Mouse (Mus musculus): Measurements from ENCODE around the gene Kat5. TPM values are rescaled to one million over a fixed set of nuclear protein-coding genes. Genes with fewer than 3 reads are reported as not detected.

The Kat5 gene
- polyA plus RNA-seq, 1 experiment from 2014 or later: 58.8 TPM

GRCm38 (mm10) chr19:5641641-5642040 is 31.6 kb upstream of the Kat5 start:
- peaks cover 33% of the 10 kb centered on the region for H3K4me1 ChIP-seq
- no peaks in the 10 kb centered on the region for H3K27me3 ChIP-seq
- H3K4me3 ChIP-seq (replicated peaks): no peak overlapping the region
- H3K9me3 ChIP-seq (replicated peaks): no peaks in the 10 kb centered on the region
- H3K9ac ChIP-seq: no peak overlapping the region
- no peak overlapping the region for H3K4me2 ChIP-seq
- no peak for ATAC-seq (replicated peaks; ENCODE audit: low FRiP score)
- WGBS: 93% methylated on average over 8 of the region's 8 CpGs
- H3K27ac ChIP-seq: no peak overlapping the region
- peaks cover 83% of the 10 kb centered on the region for H3K36me3 ChIP-seq

GRCm38 (mm10) chr19:5641021-5641420 is 31.0 kb upstream of the Kat5 start:
- 90% methylated on average over 17 of the region's 17 CpGs for WGBS
- H3K27me3 ChIP-seq: no peaks in the 10 kb centered on the region
- no peak overlapping the region for H3K9ac ChIP-seq
- H3K4me3 ChIP-seq (replicated peaks): no peak overlapping the region
- no peak for ATAC-seq (replicated peaks; ENCODE audit: low FRiP score)
- H3K4me2 ChIP-seq: no peak overlapping the region
- H3K27ac ChIP-seq: no peak overlapping the region
- H3K4me1 ChIP-seq: peaks cover 39% of the 10 kb centered on the region
- H3K36me3 ChIP-seq: peaks cover 77% of the 10 kb centered on the region
- no peaks in the 10 kb centered on the region for H3K9me3 ChIP-seq (replicated peaks)

GRCm38 (mm10) chr19:5640339-5640738 is 30.3 kb upstream of the Kat5 start:
- Histone ChIP-seq H3K36me3 (peaks cover 70% of the 10 kb centered on the region), H3K4me2 (no peak overlapping the region), H3K9ac (no peak overlapping the region), H3K9me3 (replicated peaks) (no peaks in the 10 kb centered on the region), H3K27ac (0 out of 2 replicates have a peak overlapping the region, but pooled peaks have one; percentile 1), H3K4me1 (peaks cover 41% of the 10 kb centered on the region), H3K4me3 (replicated peaks) (no peak overlapping the region), H3K27me3 (no peaks in the 10 kb centered on the region)
- WGBS: 52% methylated on average over 9 of the region's 9 CpGs
- no peak for ATAC-seq (replicated peaks; ENCODE audit: low FRiP score)

- Histone ChIP-seq H3K9ac (peak overlapping the region; percentile 80), H3K4me1 (peaks cover 41% of the 10 kb centered on the region), H3K9me3 (replicated peaks) (no peaks in the 10 kb centered on the region), H3K4me2 (peak overlapping the region; percentile 93), H3K27ac (peak overlapping the region; percentile 93), H3K36me3 (peaks cover 52% of the 10 kb centered on the region), H3K27me3 (no peaks in the 10 kb centered on the region), H3K4me3 (replicated peaks) (peak overlapping the region; percentile 89)
- no peak for ATAC-seq (replicated peaks; ENCODE audit: low FRiP score)
- WGBS: 89% methylated on average over 18 of the region's 18 CpGs
Measured at GRCm38 (mm10) chr19:5638416-5639005, 28.5 kb upstream of the Kat5 start.

DNA sequence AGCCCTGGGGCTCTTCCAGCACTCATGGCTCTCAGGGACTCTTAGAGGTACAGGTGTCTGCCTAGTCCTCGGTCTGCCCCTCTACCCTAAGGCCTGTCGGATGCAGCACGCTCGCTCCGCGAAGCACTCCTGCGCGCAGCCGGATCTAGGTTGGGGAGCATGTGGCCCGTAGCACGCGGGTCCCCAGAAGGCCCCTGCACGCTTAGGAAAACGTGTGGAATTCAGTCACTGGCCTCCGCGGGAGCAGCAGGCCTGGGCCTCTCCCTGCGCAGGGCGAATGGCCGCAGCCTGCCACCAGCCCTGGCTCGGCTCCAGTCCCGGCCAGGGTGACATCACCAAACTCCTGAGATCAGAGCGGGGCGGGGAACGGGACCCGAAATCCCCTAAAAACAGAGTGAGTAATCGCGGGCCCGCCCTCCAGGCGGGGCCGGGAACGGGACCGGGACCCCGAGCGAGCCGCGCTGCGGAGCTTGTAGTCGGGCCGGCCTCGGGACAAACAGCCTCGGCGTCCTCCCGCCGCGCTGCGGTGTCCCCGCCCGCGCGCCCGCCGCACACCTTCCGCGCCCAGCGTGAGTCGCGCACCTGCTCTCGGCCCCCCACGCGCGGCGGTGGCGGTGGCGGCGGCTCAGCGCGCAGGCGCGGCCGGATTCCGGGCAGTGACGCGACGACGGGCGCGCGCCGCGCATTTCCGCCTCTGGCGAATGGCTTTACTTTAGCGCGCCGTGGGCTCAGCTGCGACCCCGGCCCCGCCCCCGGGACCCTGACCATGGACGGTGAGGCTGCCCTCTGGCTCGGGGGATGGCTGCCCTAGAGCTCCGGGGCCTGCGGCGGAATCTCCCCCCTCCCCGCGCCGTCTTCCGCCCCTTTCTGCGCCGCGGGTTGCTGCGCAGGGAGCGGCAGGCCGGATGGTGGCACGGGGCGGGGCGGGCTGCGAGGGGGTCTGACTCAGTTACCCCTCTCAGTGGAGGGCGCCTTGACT is 27.3 kb upstream of the Kat5 start, which contains the start of gene Rela:
Gene Rela (plus strand): TSS at position 415 of the 979 bp plus-strand sequence.
- H3K27ac ChIP-seq: peak within 1 kb of the TSS; percentile 93
- H3K36me3 ChIP-seq: peaks cover 40% of the 10 kb centered on the region
- H3K9ac ChIP-seq: peak within 1 kb of the TSS; percentile 80
- no peaks in the 10 kb centered on the region for H3K27me3 ChIP-seq
- ATAC-seq (replicated peaks; ENCODE audit: low FRiP score): peak; percentile 87
- WGBS: under 1% methylated on average over 93 of the region's 109 CpGs
- peak within 1 kb of the TSS; percentile 93 for H3K4me2 ChIP-seq
- no peaks in the 10 kb centered on the region for H3K9me3 ChIP-seq (replicated peaks)
- peak within 1 kb of the TSS; percentile 89 for H3K4me3 ChIP-seq (replicated peaks)
- H3K4me1 ChIP-seq: peaks cover 41% of the 10 kb centered on the region

DNA sequence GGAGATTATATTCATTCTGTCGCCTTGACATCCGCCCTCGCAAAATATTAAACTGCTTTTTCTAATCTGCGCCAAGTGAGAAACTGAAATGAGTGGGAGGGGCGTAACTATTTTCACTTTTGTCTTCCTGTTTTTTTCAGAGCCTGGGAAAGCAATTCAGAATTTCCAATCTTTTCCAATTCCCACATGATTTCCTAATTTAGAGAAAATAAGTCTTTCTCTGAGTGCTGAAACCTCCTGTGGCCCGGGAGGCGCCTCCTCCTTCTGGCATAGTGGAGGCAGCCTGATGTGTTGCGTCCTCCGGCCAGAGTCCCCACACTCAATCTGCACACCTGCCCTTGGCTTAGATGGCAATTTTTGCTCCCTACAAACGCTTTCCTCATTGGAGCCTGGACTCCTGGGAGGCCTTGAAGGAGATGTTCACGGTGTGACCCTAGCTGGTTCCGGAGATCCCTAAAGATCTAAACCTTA is 26.6 kb upstream of the Kat5 start:
- no peaks in the 10 kb centered on the region for H3K27me3 ChIP-seq
- ATAC-seq (replicated peaks; ENCODE audit: low FRiP score): peak; percentile 20; the same call in 1 of the 2 replicates
- H3K9me3 ChIP-seq (replicated peaks): no peaks in the 10 kb centered on the region
- H3K27ac ChIP-seq: peak overlapping the region; percentile 93
- peaks cover 41% of the 10 kb centered on the region for H3K4me1 ChIP-seq
- H3K4me2 ChIP-seq: peak overlapping the region; percentile 93
- H3K4me3 ChIP-seq (replicated peaks): peak overlapping the region; percentile 89
- peaks cover 32% of the 10 kb centered on the region for H3K36me3 ChIP-seq
- peak overlapping the region; percentile 80 for H3K9ac ChIP-seq
- 39% methylated on average over 12 of the region's 12 CpGs for WGBS

- Histone ChIP-seq H3K27me3 (no peaks in the 10 kb centered on the region), H3K4me3 (replicated peaks) (no peak overlapping the region), H3K9me3 (replicated peaks) (no peaks in the 10 kb centered on the region), H3K36me3 (peaks cover 27% of the 10 kb centered on the region), H3K4me1 (peaks cover 41% of the 10 kb centered on the region), H3K9ac (0 out of 2 replicates have a peak overlapping the region, but pooled peaks have one; percentile 80), H3K4me2 (peak overlapping the region; percentile 93), H3K27ac (0 out of 2 replicates have a peak overlapping the region, but pooled peaks have one; percentile 3)
- WGBS: 74% methylated on average over 7 of the region's 7 CpGs
- ATAC-seq (replicated peaks; ENCODE audit: low FRiP score): no peak
Measured at GRCm38 (mm10) chr19:5636036-5636570, 26.1 kb upstream of the Kat5 start.

GRCm38 (mm10) chr19:5632120-5632519 is 22.1 kb upstream of the Kat5 start:
- Histone ChIP-seq H3K4me1 (peaks cover 13% of the 10 kb centered on the region), H3K9me3 (replicated peaks) (no peaks in the 10 kb centered on the region), H3K4me2 (no peak overlapping the region), H3K27me3 (no peaks in the 10 kb centered on the region), H3K27ac (no peak overlapping the region), H3K36me3 (no peaks in the 10 kb centered on the region), H3K9ac (no peak overlapping the region), H3K4me3 (replicated peaks) (no peak overlapping the region)
- no peak for ATAC-seq (replicated peaks; ENCODE audit: low FRiP score)
- 78% methylated on average over 9 of the region's 9 CpGs for WGBS

GRCm38 (mm10) chr19:5629907-5630306 is 19.9 kb upstream of the Kat5 start:
- Histone ChIP-seq H3K4me2 (no peak overlapping the region), H3K9me3 (replicated peaks) (no peaks in the 10 kb centered on the region), H3K27ac (no peak overlapping the region), H3K4me1 (no peaks in the 10 kb centered on the region), H3K27me3 (no peaks in the 10 kb centered on the region), H3K36me3 (no peaks in the 10 kb centered on the region), H3K9ac (no peak overlapping the region), H3K4me3 (replicated peaks) (no peak overlapping the region)
- ATAC-seq (replicated peaks; ENCODE audit: low FRiP score): no peak

DNA sequence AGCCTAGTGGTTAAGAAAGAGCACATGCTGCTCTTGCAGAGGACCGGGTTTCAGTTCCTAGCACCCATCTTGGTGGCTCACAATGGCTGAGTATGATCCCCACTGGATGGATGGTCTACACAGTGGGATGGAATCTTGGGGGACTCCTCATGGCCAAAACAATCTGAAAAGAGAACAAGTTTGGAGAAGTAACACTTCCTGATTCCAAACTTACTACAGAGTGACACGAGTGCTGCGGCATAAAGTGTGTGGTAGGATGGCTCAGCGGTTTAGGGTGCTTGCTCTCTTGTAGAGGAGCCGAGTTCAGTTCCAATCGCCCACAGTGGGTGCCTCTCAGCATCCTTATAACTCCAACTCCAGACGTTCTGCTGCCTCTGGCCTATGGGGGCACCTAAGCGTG is 15.3 kb upstream of the Kat5 start:
- ATAC-seq (replicated peaks; ENCODE audit: low FRiP score): no peak
- no peak overlapping the region for H3K4me3 ChIP-seq (replicated peaks)
- no peak overlapping the region for H3K4me2 ChIP-seq
- WGBS: 87% methylated on average over 8 of the region's 8 CpGs
- no peaks in the 10 kb centered on the region for H3K9me3 ChIP-seq (replicated peaks)
- H3K27me3 ChIP-seq: no peaks in the 10 kb centered on the region; the same call in 1 of the 2 replicates
- no peak overlapping the region for H3K9ac ChIP-seq
- no peaks in the 10 kb centered on the region for H3K36me3 ChIP-seq
- no peaks in the 10 kb centered on the region for H3K4me1 ChIP-seq
- H3K27ac ChIP-seq: no peak overlapping the region

DNA sequence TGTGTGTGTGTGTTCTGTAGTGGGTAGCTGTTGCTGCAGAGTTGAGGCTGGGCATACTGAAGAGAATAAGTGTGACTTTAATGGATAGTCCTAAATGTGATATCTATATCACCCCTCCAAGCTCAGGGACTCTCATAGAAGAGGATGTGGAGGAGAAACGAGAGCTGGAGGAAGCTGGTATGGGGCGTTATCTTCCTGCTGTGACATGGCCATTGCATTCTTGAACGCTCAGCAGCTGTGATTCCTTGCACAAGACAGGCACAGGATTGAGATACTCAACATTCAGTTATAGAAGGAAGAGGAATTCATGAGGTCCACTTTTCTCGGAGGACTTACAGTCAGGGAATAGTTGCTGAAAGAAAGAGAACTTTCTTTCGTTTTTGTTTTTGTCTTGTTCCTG is 11.8 kb upstream of the Kat5 start:
- WGBS: 77% methylated on average over 5 of the region's 5 CpGs

GRCm38 (mm10) chr19:5620007-5620406 is 10.0 kb upstream of the Kat5 start:
- ATAC-seq (replicated peaks; ENCODE audit: low FRiP score): no peak
- H3K4me2 ChIP-seq: no peak overlapping the region
- no peaks in the 10 kb centered on the region for H3K4me1 ChIP-seq
- H3K27ac ChIP-seq: no peak overlapping the region
- H3K4me3 ChIP-seq (replicated peaks): no peak overlapping the region
- H3K9me3 ChIP-seq (replicated peaks): no peaks in the 10 kb centered on the region
- no peaks in the 10 kb centered on the region for H3K36me3 ChIP-seq
- H3K9ac ChIP-seq: no peak overlapping the region
- peaks cover under 1% of the 10 kb centered on the region; the same call in 1 of the 2 replicates for H3K27me3 ChIP-seq
- 86% methylated on average over 4 of the region's 4 CpGs for WGBS

More for the DNA sequence above, 11.8 kb upstream of the Kat5 start:
- Histone ChIP-seq H3K4me2 (no peak overlapping the region), H3K4me1 (no peaks in the 10 kb centered on the region), H3K9ac (no peak overlapping the region), H3K27ac (no peak overlapping the region), H3K4me3 (replicated peaks) (no peak overlapping the region), H3K36me3 (no peaks in the 10 kb centered on the region), H3K9me3 (replicated peaks) (no peaks in the 10 kb centered on the region), H3K27me3 (no peaks in the 10 kb centered on the region; the same call in 1 of the 2 replicates)
- no peak for ATAC-seq (replicated peaks; ENCODE audit: low FRiP score)

Measured in kidney, embryonic 15.5 days (tissue).